Mouse (Mus musculus) embryonic fibroblast, embryonic 13.5 days (primary cell): ENCODE measurements at regions not wholly inside any gene's neighbourhood (a gene's known extent, or its start where the extent isn't known, plus 50 kb on each side); places are given as distances from the start of the nearest gene placed in this dataset.

Experiments used
- CTCF ChIP-seq: IDR thresholded peaks from 2 replicates; pipeline ENCODE4 v1.5.1; 2011; ENCODE audit warnings: mild to moderate bottlenecking, control low read depth, low read length, moderate library complexity, borderline replicate concordance; ENCODE audit not compliant: insufficient read depth
- POLR2A ChIP-seq: IDR thresholded peaks from 2 replicates; pipeline ENCODE4 v1.6.1; 2011; ENCODE audit warnings: low read depth, mild to moderate bottlenecking, control low read depth, low read length, moderate library complexity

DNA sequence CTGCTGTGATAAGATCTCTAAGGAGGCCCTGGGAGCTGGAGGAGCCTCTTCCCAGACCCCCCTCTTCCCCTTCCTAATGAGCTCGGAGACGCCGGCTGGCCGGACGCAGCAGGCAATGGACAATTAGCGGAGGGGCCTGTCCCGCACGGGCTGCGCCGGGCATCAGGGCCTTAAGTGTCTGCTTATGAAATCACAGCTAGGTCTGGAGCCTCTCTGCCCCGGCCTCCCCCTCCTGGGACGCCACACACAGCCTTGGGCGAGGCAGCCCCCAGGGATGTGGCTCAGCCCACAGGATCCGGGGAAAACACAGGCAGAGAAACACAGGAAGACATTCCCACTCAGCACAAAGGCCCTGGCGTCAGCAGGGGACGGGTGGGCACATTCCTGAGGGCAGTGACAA is 420.6 kb downstream of the Med13l start:
- TF ChIP-seq POLR2A = no peak
- TF ChIP-seq CTCF = no peak
